Mouse (Mus musculus) testis, adult 2 months (tissue): ENCODE results near the gene Ahnak2. TPM values are rescaled to one million over a fixed set of nuclear protein-coding genes. Genes with fewer than 3 reads are reported as not detected.

ENCODE experiments used
- H3K27ac ChIP-seq: fragments of 200-500 bp; 2 replicates; pipeline ENCODE4 v1.5.1; 2012; ENCODE audit warnings: low read depth, low read length; ENCODE audit not compliant: control insufficient read depth, insufficient read depth
- H3K27me3 ChIP-seq: fragments of 200-500 bp; 2 replicates; pipeline ENCODE4 v1.6.1; 2012; ENCODE audit warnings: mild to moderate bottlenecking, low read length, moderate library complexity; ENCODE audit not compliant: control insufficient read depth, insufficient read depth
- H3K36me3 ChIP-seq: fragments of 200-500 bp; 2 replicates; pipeline ENCODE4 v1.6.1; 2012; ENCODE audit warnings: mild to moderate bottlenecking, low read length; ENCODE audit not compliant: control insufficient read depth, insufficient read depth
- H3K4me1 ChIP-seq: fragments of 200-500 bp; 2 replicates; pipeline ENCODE4 v1.6.1; 2012; ENCODE audit warnings: low read length; ENCODE audit not compliant: control insufficient read depth, insufficient read depth
- H3K4me3 ChIP-seq: fragments of 200-500 bp; 2 replicates; pipeline ENCODE4 v1.5.1; 2012; ENCODE audit warnings: low read depth, mild to moderate bottlenecking, low read length, moderate library complexity, mixed read lengths; ENCODE audit not compliant: control insufficient read depth
- CTCF ChIP-seq: fragments of 200-500 bp; IDR thresholded peaks from 2 replicates; pipeline ENCODE4 v1.5.1; 2012; ENCODE audit warnings: low read depth, mild to moderate bottlenecking, inconsistent platforms, low read length, moderate library complexity; ENCODE audit not compliant: control insufficient read depth, insufficient read depth, insufficient replicate concordance
- POLR2A ChIP-seq: fragments of 200-500 bp; IDR thresholded peaks from 2 replicates; pipeline ENCODE4 v1.6.1; 2012; ENCODE audit warnings: low read depth, mild to moderate bottlenecking, inconsistent platforms, low read length, moderate library complexity; ENCODE audit not compliant: control insufficient read depth
- polyA plus RNA-seq: library from polyadenylated mRNA; depleted of rRNA; stranded (reverse); fragments of >200 nt; gene quantifications from 2 replicates; pipeline ENCODE4 v1.2.3, GENCODE M21; 2012

Gene Ahnak2
- polyA plus RNA-seq, 1 experiment: 1.2 TPM

DNA sequence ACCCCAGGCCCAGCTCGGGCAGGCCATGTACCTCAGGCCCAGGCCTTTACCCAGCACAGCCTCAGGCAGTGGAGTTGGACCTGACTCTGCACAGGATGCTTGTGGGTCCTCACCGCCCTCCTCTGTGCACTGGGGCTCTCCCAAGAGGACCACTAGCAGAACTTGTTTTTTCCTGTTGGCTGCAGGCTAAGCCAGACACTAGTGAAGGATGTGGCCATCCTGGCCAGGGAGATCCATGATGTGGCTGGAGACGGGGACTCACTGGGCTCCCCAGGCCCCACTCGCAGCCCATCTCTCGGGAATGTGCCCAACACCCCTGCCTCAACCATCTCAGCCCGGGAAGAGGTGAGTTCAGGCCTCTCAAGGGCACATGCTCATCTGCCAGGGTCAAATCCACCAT, 59.7 kb downstream of the Ahnak2 start:
- Histone ChIP-seq H3K36me3 (no peaks in the 10 kb centered on the region), H3K27ac (no peak overlapping the region), H3K4me3 (no peak overlapping the region), H3K4me1 (no peaks in the 10 kb centered on the region), H3K27me3 (no peaks in the 10 kb centered on the region)
- no peak for TF ChIP-seq POLR2A
- TF ChIP-seq CTCF: no peak

DNA sequence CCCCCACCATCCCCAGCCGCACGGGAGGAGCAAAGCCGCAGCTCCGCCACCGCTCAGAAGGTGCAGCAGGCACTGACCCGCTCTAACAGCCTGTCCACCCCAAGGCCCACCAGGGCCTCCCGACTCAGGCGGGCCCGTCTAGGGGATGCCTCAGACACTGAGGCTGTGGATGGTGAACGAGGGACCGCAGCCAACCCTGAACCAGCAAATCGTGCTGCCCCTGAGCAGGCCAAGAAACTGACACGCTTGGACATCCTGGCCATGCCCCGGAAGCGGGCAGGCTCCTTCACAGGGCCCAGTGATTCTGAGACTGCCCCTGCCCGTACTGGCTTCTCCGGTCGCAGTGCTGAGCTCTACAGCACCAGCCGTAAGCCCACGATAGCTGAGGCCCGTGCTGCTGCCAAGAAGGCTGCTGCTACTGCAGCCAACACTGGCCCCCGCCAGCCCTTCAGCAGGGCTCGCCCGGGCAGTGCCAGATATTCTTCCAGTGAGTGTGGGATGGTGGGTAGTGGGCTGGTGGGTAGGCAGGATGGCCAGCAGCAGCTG, 63.4 kb downstream of the Ahnak2 start:
- no peak overlapping the region for H3K4me3 ChIP-seq
- no peaks in the 10 kb centered on the region for H3K36me3 ChIP-seq
- H3K27ac ChIP-seq: no peak overlapping the region
- TF ChIP-seq POLR2A: no peak
- TF ChIP-seq CTCF: no peak
- no peaks in the 10 kb centered on the region for H3K4me1 ChIP-seq
- no peaks in the 10 kb centered on the region for H3K27me3 ChIP-seq

DNA sequence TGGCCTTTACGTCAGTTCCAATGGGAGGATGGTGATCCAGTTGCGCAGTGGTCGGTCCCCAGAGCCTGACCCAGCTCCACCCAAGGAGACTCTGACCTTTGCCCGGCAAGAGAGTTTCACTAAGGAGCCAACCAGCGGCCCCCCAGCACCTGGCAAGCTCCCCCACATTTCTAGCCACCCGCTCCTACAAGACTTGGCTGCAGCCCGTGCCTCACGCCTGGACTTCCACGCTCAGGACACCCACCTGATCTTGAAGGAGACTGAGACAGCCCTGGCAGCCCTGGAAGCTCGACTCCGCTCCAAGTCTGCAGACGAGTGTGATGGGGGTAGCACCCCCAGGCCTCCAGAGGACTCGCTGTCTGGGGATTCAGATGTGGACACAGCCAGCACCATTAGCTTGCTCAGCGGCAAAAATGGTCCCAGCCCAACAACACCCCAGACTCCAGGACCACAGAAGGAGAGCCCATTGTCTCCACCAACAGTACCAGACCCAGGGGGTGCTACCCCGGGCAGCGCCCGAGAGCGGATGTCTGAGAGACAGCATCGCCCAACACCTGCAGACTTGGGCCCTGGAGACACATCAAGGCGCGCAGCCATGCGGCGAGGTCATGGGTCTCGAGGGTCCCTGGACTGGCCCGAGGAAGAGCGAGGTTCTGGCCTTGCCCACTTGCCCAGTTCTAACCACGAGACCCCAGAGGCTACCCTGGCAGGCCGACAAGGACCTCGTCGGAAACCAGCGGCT, 64.0 kb downstream of the Ahnak2 start:
- H3K27me3 ChIP-seq: no peaks in the 10 kb centered on the region
- TF ChIP-seq CTCF (no peak), POLR2A (no peak)
- H3K27ac ChIP-seq: no peak overlapping the region
- no peaks in the 10 kb centered on the region for H3K36me3 ChIP-seq
- H3K4me1 ChIP-seq: no peaks in the 10 kb centered on the region
- no peak overlapping the region for H3K4me3 ChIP-seq

DNA sequence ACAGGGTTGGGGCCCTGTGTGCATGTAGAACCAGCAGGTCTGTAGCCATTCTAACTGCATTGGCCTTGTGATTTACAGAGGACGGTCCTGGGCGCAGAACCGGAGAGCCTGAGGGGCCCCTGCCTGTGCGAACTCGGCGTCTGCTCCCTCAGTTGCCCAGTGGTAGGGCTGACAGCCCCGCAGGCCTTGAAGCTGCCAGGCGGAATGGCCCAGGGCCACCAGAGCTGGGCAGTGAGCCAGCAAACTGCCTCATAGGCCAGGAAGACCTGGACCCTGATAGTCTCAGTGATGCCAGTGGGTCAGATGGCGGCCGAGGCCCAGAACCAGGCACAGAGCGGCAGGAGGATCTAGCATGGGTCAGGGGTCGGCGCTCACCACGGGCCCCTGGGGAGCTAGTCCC, 64.7 kb downstream of the Ahnak2 start:
- H3K27ac ChIP-seq: no peak overlapping the region
- no peak for TF ChIP-seq POLR2A
- TF ChIP-seq CTCF: no peak
- H3K36me3 ChIP-seq: no peaks in the 10 kb centered on the region
- no peaks in the 10 kb centered on the region for H3K27me3 ChIP-seq
- H3K4me1 ChIP-seq: no peaks in the 10 kb centered on the region
- H3K4me3 ChIP-seq: no peak overlapping the region

- no peak for TF ChIP-seq POLR2A
- Histone ChIP-seq H3K27me3 (no peaks in the 10 kb centered on the region), H3K4me1 (no peaks in the 10 kb centered on the region), H3K4me3 (no peak overlapping the region), H3K27ac (no peak overlapping the region), H3K36me3 (no peaks in the 10 kb centered on the region)
Measured at GRCm38 (mm10) chr12:112737081-112737480, 65.4 kb downstream of the Ahnak2 start.

GRCm38 (mm10) chr12:112736636-112736925, 65.9 kb downstream of the Ahnak2 start:
- no peak for TF ChIP-seq CTCF
- TF ChIP-seq POLR2A: no peak
- H3K4me1 ChIP-seq: no peaks in the 10 kb centered on the region
- H3K4me3 ChIP-seq: no peak overlapping the region
- no peaks in the 10 kb centered on the region for H3K36me3 ChIP-seq
- no peak overlapping the region for H3K27ac ChIP-seq
- H3K27me3 ChIP-seq: no peaks in the 10 kb centered on the region

DNA sequence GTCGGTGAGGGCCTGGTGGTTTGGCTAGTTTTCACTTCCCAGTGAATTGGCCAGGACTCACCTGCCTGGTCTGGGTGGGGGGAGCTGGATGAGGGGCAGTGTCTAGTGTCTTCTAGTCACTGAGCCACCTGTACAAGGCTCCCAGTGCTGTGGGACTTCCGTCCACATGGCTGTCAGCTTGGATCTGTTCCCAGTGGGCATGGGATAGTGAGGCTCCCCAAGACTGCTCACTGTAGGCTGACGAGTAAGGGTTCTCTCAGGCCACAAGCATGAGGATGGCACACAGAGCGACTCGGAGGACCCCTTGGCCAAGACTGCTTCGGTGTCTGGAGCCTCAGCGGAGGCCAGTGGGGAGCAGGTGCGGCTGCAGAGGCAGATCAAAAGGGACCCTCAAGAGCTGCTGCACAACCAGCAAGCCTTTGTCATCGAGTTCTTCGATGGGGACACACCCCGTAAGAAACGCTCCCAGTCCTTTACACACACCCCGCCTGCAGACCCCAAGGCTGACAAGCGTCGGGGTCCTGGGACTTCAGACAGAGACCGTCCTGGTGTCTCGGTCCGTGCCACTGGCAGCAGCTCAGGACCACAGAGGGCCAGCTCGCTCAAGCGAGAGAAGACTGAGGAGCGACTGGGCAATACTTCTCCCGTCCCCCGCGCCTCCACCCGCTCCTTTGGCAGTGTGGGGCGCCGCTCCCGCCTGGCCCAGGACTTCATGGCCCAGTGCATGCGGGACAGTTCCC, 66.4 kb downstream of the Ahnak2 start:
- Histone ChIP-seq H3K27me3 (no peaks in the 10 kb centered on the region), H3K36me3 (no peaks in the 10 kb centered on the region), H3K4me3 (no peak overlapping the region), H3K4me1 (no peaks in the 10 kb centered on the region), H3K27ac (no peak overlapping the region)
- no peak for TF ChIP-seq POLR2A
- no peak for TF ChIP-seq CTCF
